Mouse (Mus musculus): ENCODE measurements at regions not wholly inside any gene's neighbourhood (a gene's known extent, or its start where the extent isn't known, plus 50 kb on each side); places are given as distances from the start of the nearest gene placed in this dataset.

DNA sequence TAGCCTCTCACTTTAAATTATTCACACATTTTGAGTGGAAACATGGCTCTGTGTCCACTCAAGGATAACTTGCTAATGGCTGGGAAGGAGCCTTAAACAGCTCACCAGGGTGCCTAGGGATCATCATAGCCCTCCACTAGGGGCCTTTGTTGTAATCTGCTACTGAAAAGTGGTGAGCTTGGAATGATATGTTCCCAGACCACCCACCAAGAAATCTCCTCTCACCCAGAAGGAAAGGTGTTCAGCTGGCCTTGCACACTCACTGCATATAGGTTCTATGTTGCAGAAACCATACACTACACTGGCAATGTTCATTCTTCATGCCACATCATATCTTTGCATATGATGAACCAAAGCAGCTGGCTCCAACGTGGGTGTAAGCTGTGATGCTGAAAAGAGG is 145.1 kb upstream of the Irx1 start:
- no peak for TF ChIP-seq EP300 (IDR thresholded peaks at IDR 0.05; ENCODE audit: low read depth)
- no peak for TF ChIP-seq CTCF (IDR thresholded peaks at IDR 0.05; ENCODE audit: low read depth)

All from liver, postnatal 0 days (tissue).